Mouse (Mus musculus) thymus, adult 2 months (tissue): ENCODE measurements at regions not wholly inside any gene's neighbourhood (a gene's known extent, or its start where the extent isn't known, plus 50 kb on each side); places are given as distances from the start of the nearest gene placed in this dataset.
"Not testable (repeated sequence)": the region's sequence is repeated elsewhere in the genome, so short reads cannot be mapped to it uniquely, and the experiment has no call there.

Source experiments
- DNase-seq: peaks from one replicate; pipeline ENCODE4 v3.0.0; 2021
- H3K27ac ChIP-seq: fragments of 200-500 bp; 2 replicates; pipeline ENCODE4 v1.5.1; 2012; ENCODE audit warnings: low read length, control low read depth; ENCODE audit not compliant: control insufficient read depth, insufficient read depth
- H3K27me3 ChIP-seq: fragments of 200-500 bp; 2 replicates; pipeline ENCODE4 v1.6.1; 2012; ENCODE audit warnings: mild to moderate bottlenecking, low read length, moderate library complexity, mixed read lengths; ENCODE audit not compliant: control insufficient read depth, insufficient read depth
- H3K36me3 ChIP-seq: fragments of 200-500 bp; 2 replicates; pipeline ENCODE4 v1.6.1; 2012; ENCODE audit warnings: mild to moderate bottlenecking, low read length, moderate library complexity; ENCODE audit not compliant: control insufficient read depth, insufficient read depth
- H3K4me1 ChIP-seq: fragments of 200-500 bp; replicated peaks from 2 replicates; pipeline ENCODE4 v1.6.1; 2012; ENCODE audit warnings: low read length; ENCODE audit not compliant: control insufficient read depth, insufficient read depth
- H3K4me3 ChIP-seq: fragments of 200-500 bp; 2 replicates; pipeline ENCODE4 v1.5.1; 2012; ENCODE audit warnings: mild to moderate bottlenecking, low read length, control low read depth, moderate library complexity; ENCODE audit not compliant: control insufficient read depth, insufficient read depth
- CTCF ChIP-seq: fragments of 200-500 bp; IDR thresholded peaks from 2 replicates; pipeline ENCODE4 v1.5.1; 2012; ENCODE audit warnings: mild to moderate bottlenecking, control low read depth, low read length, moderate library complexity, borderline replicate concordance; ENCODE audit not compliant: control insufficient read depth, poor library complexity, insufficient read depth; ENCODE audit errors: extremely low read depth
- POLR2A ChIP-seq: fragments of 200-500 bp; IDR thresholded peaks from 2 replicates; pipeline ENCODE4 v1.6.1; 2012; ENCODE audit warnings: mild to moderate bottlenecking, low read length, control low read depth, moderate library complexity; ENCODE audit not compliant: control insufficient read depth, poor library complexity, insufficient read depth; ENCODE audit errors: extremely low read depth
- WGBS: fragments of 180-500 bp; shearing (Covaris S2); methylation state at CpG from one replicate; pipeline ENCODE4 v1.1.7; 2018; 5-methylcytosine and 5-hydroxymethylcytosine counted together

- no peak for DNase-seq
- Histone ChIP-seq H3K27ac (no peak overlapping the region), H3K27me3 (no peaks in the 10 kb centered on the region), H3K4me3 (no peak overlapping the region), H3K36me3 (no peaks in the 10 kb centered on the region), H3K4me1 (peaks cover 9% of the 10 kb centered on the region)
- no peak for TF ChIP-seq CTCF
- TF ChIP-seq POLR2A, result no peak
- 76% methylated on average over 4 of the region's 4 CpGs for WGBS
These were observed 262.2 kb upstream of the Kdm8 start for GRCm38 (mm10) chr7:125182266-125182665.

GRCm38 (mm10) chr7:125183011-125183410 lies 261.5 kb upstream of the Kdm8 start:
- not testable (repeated sequence) for H3K27ac ChIP-seq, H3K36me3 ChIP-seq, H3K27me3 ChIP-seq, H3K4me3 ChIP-seq, DNase-seq
- H3K4me1 ChIP-seq, result peaks cover 12% of the 10 kb centered on the region
- WGBS, result 88% methylated on average over 4 of the region's 4 CpGs

- H3K27me3 ChIP-seq, result no peaks in the 10 kb centered on the region
- TF ChIP-seq CTCF, result no peak
- TF ChIP-seq POLR2A, result no peak
- DNase-seq, result no peak
- 91% methylated on average over 13 of the region's 13 CpGs for WGBS
- H3K4me3 ChIP-seq, result no peak overlapping the region
- no peaks in the 10 kb centered on the region for H3K36me3 ChIP-seq
- peaks cover 18% of the 10 kb centered on the region for H3K4me1 ChIP-seq
- no peak overlapping the region for H3K27ac ChIP-seq
These were observed 259.3 kb upstream of the Kdm8 start for GRCm38 (mm10) chr7:125185037-125185679.

GRCm38 (mm10) chr7:125187011-125187740 lies 257.3 kb upstream of the Kdm8 start:
- Histone ChIP-seq H3K36me3 (no peaks in the 10 kb centered on the region), H3K4me3 (no peak overlapping the region), H3K27ac (no peak overlapping the region), H3K27me3 (no peaks in the 10 kb centered on the region), H3K4me1 (peaks cover 18% of the 10 kb centered on the region)
- no peak for DNase-seq
- WGBS, result 72% methylated on average over 10 of the region's 10 CpGs
- TF ChIP-seq CTCF, result no peak
- no peak for TF ChIP-seq POLR2A

GRCm38 (mm10) chr7:125188986-125189385 lies 255.5 kb upstream of the Kdm8 start:
- no peak for DNase-seq
- 92% methylated on average over 5 of the region's 5 CpGs for WGBS
- H3K27ac ChIP-seq, result no peak overlapping the region
- TF ChIP-seq CTCF (no peak), POLR2A (no peak)
- H3K27me3 ChIP-seq, result no peaks in the 10 kb centered on the region
- H3K36me3 ChIP-seq, result no peaks in the 10 kb centered on the region
- peaks cover 18% of the 10 kb centered on the region for H3K4me1 ChIP-seq
- H3K4me3 ChIP-seq, result no peak overlapping the region

GRCm38 (mm10) chr7:125190067-125190466 lies 254.4 kb upstream of the Kdm8 start:
- H3K27me3 ChIP-seq, result no peaks in the 10 kb centered on the region
- DNase-seq, result no peak
- no peak overlapping the region for H3K27ac ChIP-seq
- 42% methylated on average over 6 of the region's 6 CpGs for WGBS
- H3K4me1 ChIP-seq, result peaks cover 18% of the 10 kb centered on the region
- no peak overlapping the region for H3K4me3 ChIP-seq
- TF ChIP-seq POLR2A (no peak), CTCF (no peak)
- H3K36me3 ChIP-seq, result no peaks in the 10 kb centered on the region
